Mouse (Mus musculus): ENCODE data around the gene Rap1gds1.

The Rap1gds1 gene

GRCm38 (mm10) chr3:138945516-138945915 lies 129.5 kb downstream of the Rap1gds1 start:
- DNase-seq (ENCODE audit: low spot score): no peak

- no peak for DNase-seq (ENCODE audit: low spot score)
Measured at GRCm38 (mm10) chr3:138941604-138942003, 133.4 kb downstream of the Rap1gds1 start.

GRCm38 (mm10) chr3:138937241-138937640 lies 137.8 kb downstream of the Rap1gds1 start:
- DNase-seq (ENCODE audit: low spot score): no peak

- no peak for DNase-seq (ENCODE audit: low spot score)
Measured at GRCm38 (mm10) chr3:138936780-138937179, 138.2 kb downstream of the Rap1gds1 start.

- no peak for DNase-seq (ENCODE audit: low spot score)
Measured at GRCm38 (mm10) chr3:138927437-138927836, 147.6 kb downstream of the Rap1gds1 start.

GRCm38 (mm10) chr3:138926161-138926560 lies 148.8 kb downstream of the Rap1gds1 start:
- no peak for DNase-seq (ENCODE audit: low spot score)

- no peak for DNase-seq (ENCODE audit: low spot score)
Measured at GRCm38 (mm10) chr3:138918241-138918640, 156.8 kb downstream of the Rap1gds1 start.

- DNase-seq (ENCODE audit: low spot score): no peak
Measured at GRCm38 (mm10) chr3:138917016-138917415, 158.0 kb downstream of the Rap1gds1 start.

GRCm38 (mm10) chr3:138916591-138916990 lies 158.4 kb downstream of the Rap1gds1 start:
- no peak for DNase-seq (ENCODE audit: low spot score)

- no peak for DNase-seq (ENCODE audit: low spot score)
Measured at GRCm38 (mm10) chr3:138914626-138915288, 160.2 kb downstream of the Rap1gds1 start.

- no peak for DNase-seq (ENCODE audit: low spot score)
Measured at GRCm38 (mm10) chr3:138912504-138912903, 162.5 kb downstream of the Rap1gds1 start.

- no peak for DNase-seq (ENCODE audit: low spot score)
Measured at GRCm38 (mm10) chr3:138909313-138909712, 165.7 kb downstream of the Rap1gds1 start.

- peak; percentile 42 for DNase-seq (ENCODE audit: low spot score)
Measured at GRCm38 (mm10) chr3:138906112-138906880, 168.7 kb downstream of the Rap1gds1 start.

GRCm38 (mm10) chr3:138905678-138906077 lies 169.3 kb downstream of the Rap1gds1 start:
- no peak for DNase-seq (ENCODE audit: low spot score)

- DNase-seq (ENCODE audit: low spot score): no peak
Measured at GRCm38 (mm10) chr3:138900571-138901141, 174.3 kb downstream of the Rap1gds1 start.

- DNase-seq (ENCODE audit: low spot score): no peak
Measured at GRCm38 (mm10) chr3:138898055-138898454, 176.9 kb downstream of the Rap1gds1 start.

GRCm38 (mm10) chr3:138897500-138897899 lies 177.5 kb downstream of the Rap1gds1 start:
- DNase-seq (ENCODE audit: low spot score): no peak

GRCm38 (mm10) chr3:138893520-138893919 lies 181.5 kb downstream of the Rap1gds1 start:
- DNase-seq (ENCODE audit: low spot score): no peak

- no peak for DNase-seq (ENCODE audit: low spot score)
Measured at GRCm38 (mm10) chr3:138889769-138890295, 185.2 kb downstream of the Rap1gds1 start.

- DNase-seq (ENCODE audit: low spot score): peak; percentile 33
Measured at GRCm38 (mm10) chr3:138889214-138889613, 185.8 kb downstream of the Rap1gds1 start.

GRCm38 (mm10) chr3:138886121-138886520 lies 188.9 kb downstream of the Rap1gds1 start:
- no peak for DNase-seq (ENCODE audit: low spot score)

GRCm38 (mm10) chr3:138881725-138882347 lies 193.2 kb downstream of the Rap1gds1 start:
- DNase-seq (ENCODE audit: low spot score): no peak

All from layer of hippocampus, adult 9-10 months (tissue).